Mouse (Mus musculus) CH12.LX (cell line): ENCODE data around the gene Mst1. TPM values are rescaled to one million over a fixed set of nuclear protein-coding genes. Genes with fewer than 3 reads are reported as not detected.

Experiments used
- DNase-seq: peaks from one replicate; pipeline ENCODE4 v3.0.0-alpha.2; 2013; ENCODE audit errors: extremely low read depth
- H3K27ac ChIP-seq: 2 replicates; pipeline ENCODE4 v1.5.1; 2012; ENCODE audit warnings: low read depth, mild to moderate bottlenecking, control low read depth, moderate library complexity; ENCODE audit not compliant: insufficient read depth
- H3K27me3 ChIP-seq: replicated peaks from 2 replicates; pipeline ENCODE3; 2012; ENCODE audit warnings: inconsistent platforms
- H3K36me3 ChIP-seq, 2 experiments: replicated peaks in 1 of 2; 2 replicates each; pipeline versions ENCODE3 to v1.6.1; 2012; ENCODE audit warnings: inconsistent platforms in 1 of 2, low read length in 1 of 2, mild to moderate bottlenecking in 1 of 2, mixed read lengths in 1 of 2, moderate library complexity in 1 of 2; ENCODE audit not compliant: control insufficient read depth in 1 of 2, insufficient read depth in 1 of 2
- H3K4me1 ChIP-seq, 2 experiments: 2 replicates each; pipeline ENCODE4 v1.6.1; 2012; ENCODE audit warnings: inconsistent platforms in 1 of 2, moderate library complexity in 1 of 2; ENCODE audit not compliant: insufficient read depth in 2 of 2, control insufficient read depth in 1 of 2
- H3K4me2 ChIP-seq: 2 replicates; pipeline ENCODE4 v1.6.1; 2012; ENCODE audit warnings: low read depth, mild to moderate bottlenecking, control low read depth; ENCODE audit not compliant: poor library complexity, insufficient read depth, severe bottlenecking
- H3K4me3 ChIP-seq, 3 experiments: fragments of 150-350 bp in 1 of 3; sonication (generic) in 1 of 3; replicated peaks in 1 of 3; 2 replicates each; pipeline versions ENCODE3 to v1.5.1; 2011 to 2012; ENCODE audit warnings: low read depth in 2 of 3, low read length in 2 of 3, mild to moderate bottlenecking in 2 of 3, moderate library complexity in 2 of 3, control low read depth in 1 of 3, improper control_type of control experiment in 1 of 3, inconsistent platforms in 1 of 3, mixed read lengths in 1 of 3; ENCODE audit not compliant: poor library complexity in 1 of 3
- H3K79me2 ChIP-seq: replicated peaks from 2 replicates; pipeline ENCODE4 v1.6.1; 2012; ENCODE audit warnings: mild to moderate bottlenecking, moderate library complexity; ENCODE audit not compliant: control insufficient read depth, poor library complexity, insufficient read depth, severe bottlenecking; ENCODE audit errors: extremely low read depth
- H3K9ac ChIP-seq: 2 replicates; pipeline ENCODE4 v1.6.1; 2012; ENCODE audit warnings: low read depth, mild to moderate bottlenecking, control low read depth, moderate library complexity; ENCODE audit not compliant: insufficient read depth
- H3K9me3 ChIP-seq: replicated peaks from 2 replicates; pipeline ENCODE3; 2012; ENCODE audit warnings: low read length, inconsistent platforms, mixed read lengths
- CHD1 ChIP-seq: IDR thresholded peaks from 2 replicates; pipeline ENCODE4 v1.6.1; 2012; ENCODE audit warnings: low read depth, low read length, improper control_type of control experiment, inconsistent platforms
- CHD2 ChIP-seq: IDR thresholded peaks from 2 replicates; pipeline ENCODE4 v1.6.1; 2011; ENCODE audit warnings: low read length, improper control_type of control experiment
- CTCF ChIP-seq, 2 experiments: IDR thresholded peaks in 1 of 2; conservative IDR thresholded peaks in 1 of 2; 2 replicates each; pipeline ENCODE4 v1.5.1; 2011 to 2012; ENCODE audit warnings: low read depth in 2 of 2, low read length in 2 of 2, improper control_type of control experiment in 1 of 2, inconsistent platforms in 1 of 2, mild to moderate bottlenecking in 1 of 2, moderate library complexity in 1 of 2
- ELF1 ChIP-seq: IDR thresholded peaks from 2 replicates; pipeline ENCODE4 v1.6.1; 2014; ENCODE audit warnings: low read depth, mild to moderate bottlenecking, inconsistent platforms, low read length, improper control_type of control experiment
- EP300 ChIP-seq: IDR thresholded peaks from 2 replicates; pipeline ENCODE4 v1.6.1; 2011; ENCODE audit warnings: low read length, improper control_type of control experiment
- IRF4 ChIP-seq: IDR thresholded peaks from 2 replicates; pipeline ENCODE4 v1.6.1; 2014; ENCODE audit warnings: low read depth, mild to moderate bottlenecking, inconsistent platforms, low read length, improper control_type of control experiment
- KAT2A ChIP-seq: IDR thresholded peaks from 2 replicates; pipeline ENCODE4 v1.6.1; 2012; ENCODE audit warnings: low read length, improper control_type of control experiment, inconsistent platforms; ENCODE audit not compliant: insufficient replicate concordance
- MAFK ChIP-seq: IDR thresholded peaks from 2 replicates; pipeline ENCODE4 v1.6.1; 2011; ENCODE audit warnings: low read length, improper control_type of control experiment; ENCODE audit not compliant: insufficient replicate concordance
- MAX ChIP-seq: IDR thresholded peaks from 2 replicates; pipeline ENCODE4 v1.6.1; 2011; ENCODE audit warnings: low read length, improper control_type of control experiment
- MAZ ChIP-seq: IDR thresholded peaks from 2 replicates; pipeline ENCODE4 v1.6.1; 2012; ENCODE audit warnings: low read depth, mild to moderate bottlenecking, inconsistent platforms, low read length, improper control_type of control experiment, moderate library complexity
- MEF2A ChIP-seq: IDR thresholded peaks from 2 replicates; pipeline ENCODE4 v1.6.1; 2014; ENCODE audit warnings: low read depth, mild to moderate bottlenecking, inconsistent platforms, low read length, improper control_type of control experiment, borderline replicate concordance
- MXI1 ChIP-seq: IDR thresholded peaks from 2 replicates; pipeline ENCODE4 v1.6.1; 2011; ENCODE audit warnings: mild to moderate bottlenecking, low read depth, low read length, improper control_type of control experiment
- NELFE ChIP-seq: IDR thresholded peaks from 2 replicates; pipeline ENCODE4 v1.6.1; 2011; ENCODE audit warnings: low read depth, low read length, improper control_type of control experiment
- RAD21 ChIP-seq: IDR thresholded peaks from 2 replicates; pipeline ENCODE4 v1.6.1; 2011; ENCODE audit warnings: low read depth, mild to moderate bottlenecking, low read length, improper control_type of control experiment, moderate library complexity
- RCOR1 ChIP-seq: conservative IDR thresholded peaks from 2 replicates; pipeline ENCODE4 v1.6.1; 2012; ENCODE audit warnings: low read depth, mild to moderate bottlenecking, inconsistent platforms, low read length, improper control_type of control experiment
- TBP ChIP-seq: conservative IDR thresholded peaks from 2 replicates; pipeline ENCODE4 v1.6.1; 2011; ENCODE audit warnings: low read depth, low read length, improper control_type of control experiment
- TCF12 ChIP-seq: IDR thresholded peaks from 2 replicates; pipeline ENCODE4 v1.6.1; 2014; ENCODE audit warnings: low read depth, mild to moderate bottlenecking, inconsistent platforms, low read length, improper control_type of control experiment
- UBTF ChIP-seq: IDR thresholded peaks from 2 replicates; pipeline ENCODE4 v1.6.1; 2012; ENCODE audit warnings: low read depth, mild to moderate bottlenecking, inconsistent platforms, low read length, improper control_type of control experiment, moderate library complexity
- USF2 ChIP-seq: conservative IDR thresholded peaks from 2 replicates; pipeline ENCODE4 v1.6.1; 2011; ENCODE audit warnings: low read depth, low read length, improper control_type of control experiment
- ZC3H11A ChIP-seq: IDR thresholded peaks from 2 replicates; pipeline ENCODE4 v1.6.1; 2012; ENCODE audit warnings: low read depth, mild to moderate bottlenecking, inconsistent platforms, low read length, improper control_type of control experiment
- ZKSCAN1 ChIP-seq: IDR thresholded peaks from 2 replicates; pipeline ENCODE4 v1.6.1; 2012; ENCODE audit warnings: low read depth, inconsistent platforms, low read length, improper control_type of control experiment, borderline replicate concordance
- ZMIZ1 ChIP-seq: IDR thresholded peaks from 2 replicates; pipeline ENCODE4 v1.6.1; 2012; ENCODE audit warnings: low read depth, mild to moderate bottlenecking, inconsistent platforms, low read length, improper control_type of control experiment
- ZNF384 ChIP-seq: IDR thresholded peaks from 2 replicates; pipeline ENCODE4 v1.6.1; 2012; ENCODE audit warnings: low read depth, low read length, improper control_type of control experiment, inconsistent platforms
- dilution Hi-C: fragments of 300-500 bp; cut with MboI; formaldehyde crosslinking; loops from 2 replicates; pipeline ENCODE4 v1.14.3; 2020; ENCODE audit warnings: low sequenced_read_pairs; ENCODE audit not compliant: extremely low pct_unique_long_range_greater_than_20kb, extremely low pct_ligation_motif_present
- in situ Hi-C: fragments of 300-500 bp; cut with MboI; formaldehyde crosslinking; loops from 3 replicates; pipeline ENCODE4 v1.14.3; 2019; ENCODE audit warnings: low sequenced_read_pairs, low pct_ligation_motif_present, low pct_unique_long_range_greater_than_20kb, mixed read lengths
- polyA plus RNA-seq: library from polyadenylated mRNA; unstranded; fragments of >175 nt; gene quantifications from 2 replicates; pipeline ENCODE4 v1.2.1, GENCODE M21; 2012; ENCODE audit warnings: low read depth; ENCODE audit not compliant: insufficient read length
- total RNA-seq, 2 experiments: library from RNA; depleted of rRNA; stranded (reverse); fragments of 300-350 nt in 1 of 2; fragments of >200 nt in 1 of 2; gene quantifications; 2 replicates each; pipeline ENCODE4 v1.2.3; 2012 to 2014

Mst1 gene
- total and polyA plus RNA-seq, 3 experiments: 16.9 to 59.6 (median 21.4) TPM

- Histone ChIP-seq H3K79me2 (no peaks in the 10 kb centered on the region), H3K36me3 (peaks cover 94 to 100% of the 10 kb centered on the region in 2 experiments), H3K4me2 (no peak overlapping the region), H3K27ac (no peak overlapping the region), H3K4me1 (peaks cover 0 to 1% of the 10 kb centered on the region in 2 experiments; a peak in 1 of 4 replicates), H3K27me3 (no peaks in the 10 kb centered on the region), H3K9me3 (no peaks in the 10 kb centered on the region), H3K4me3 (no peak overlapping the region), H3K9ac (no peak overlapping the region)
- dilution Hi-C loops (no loop called here), in situ Hi-C loops (loop anchor here (5.0 kb wide), 1 partner anchor 91 kb away; no protein-coding TSS in a partner anchor)
- no peak for TF ChIP-seq USF2
- no peak for TF ChIP-seq MAX
- no peak for DNase-seq
These were observed 21.9 kb upstream of the Mst1 start for GRCm38 (mm10) chr9:108058291-108058690.

DNA sequence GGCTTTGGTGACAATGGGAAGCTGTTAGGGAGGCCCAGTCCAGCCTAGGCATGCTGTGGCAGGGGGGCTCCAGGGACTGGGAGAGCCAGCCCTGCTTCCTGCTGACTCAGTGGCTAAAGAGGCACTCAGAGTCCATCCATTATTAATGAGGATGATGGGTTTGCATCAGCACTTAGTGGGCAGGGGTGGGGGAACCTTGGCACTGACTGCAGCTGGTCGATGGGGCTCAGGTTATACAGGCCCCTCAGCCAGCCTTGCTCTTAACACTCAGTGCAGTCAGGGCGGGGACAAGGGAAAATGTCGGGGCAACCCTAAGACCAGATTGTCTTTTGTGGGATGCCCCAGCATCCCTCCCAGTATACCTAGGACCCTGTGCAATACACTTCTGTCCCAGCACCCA lies 18.1 kb upstream of the Mst1 start:
- DNase-seq: no peak
- in situ Hi-C loops (no loop called here), dilution Hi-C loops (no loop called here)
- TF ChIP-seq RCOR1: no peak
- no peak for TF ChIP-seq MEF2A
- TF ChIP-seq IRF4: no peak
- no peak for TF ChIP-seq ELF1
- TF ChIP-seq MAZ: no peak
- TF ChIP-seq CTCF (conservative IDR thresholded peaks at IDR 0.05 in 1 of 2, IDR thresholded peaks at IDR 0.05 in 1 of 2; ENCODE audit: low read depth in 2 of 2, low read length in 2 of 2): no peak
- TF ChIP-seq TBP: no peak
- TF ChIP-seq RAD21: no peak
- no peak for TF ChIP-seq CHD2
- TF ChIP-seq ZKSCAN1: no peak
- Histone ChIP-seq H3K4me3 (no peak overlapping the region), H3K36me3 (peaks cover 91 to 99% of the 10 kb centered on the region in 2 experiments), H3K79me2 (no peaks in the 10 kb centered on the region), H3K9me3 (no peaks in the 10 kb centered on the region), H3K27ac (no peak overlapping the region), H3K4me1 (no peaks in the 10 kb centered on the region), H3K4me2 (no peak overlapping the region), H3K9ac (no peak overlapping the region), H3K27me3 (no peaks in the 10 kb centered on the region)

DNA sequence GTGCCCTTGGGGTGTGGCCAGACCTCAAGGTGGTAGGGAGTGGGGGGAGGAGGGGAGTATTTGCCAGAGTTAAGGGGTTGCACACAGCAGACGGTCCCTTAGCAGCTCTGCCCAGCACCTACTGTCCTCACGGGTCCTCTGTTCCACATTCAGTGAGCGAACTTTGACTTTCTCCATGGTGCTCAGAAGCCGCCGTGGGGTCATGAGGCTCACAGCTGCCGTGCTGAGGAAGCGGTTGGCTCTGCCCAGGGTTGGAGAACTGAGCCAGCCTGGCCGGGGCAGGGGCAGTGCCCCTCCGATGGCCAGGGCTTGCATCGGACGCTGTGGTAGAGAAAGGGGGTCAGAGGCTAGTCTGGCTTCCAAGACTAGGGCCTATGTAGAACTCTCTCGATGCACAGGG lies 16.9 kb upstream of the Mst1 start:
- H3K36me3 ChIP-seq: peaks cover 89 to 99% of the 10 kb centered on the region in 2 experiments
- no peak overlapping the region for H3K4me3 ChIP-seq
- H3K4me2 ChIP-seq: no peak overlapping the region
- H3K27me3 ChIP-seq: no peaks in the 10 kb centered on the region
- H3K79me2 ChIP-seq: no peaks in the 10 kb centered on the region
- TF ChIP-seq CHD2 (no peak), ELF1 (no peak), UBTF (no peak), ZNF384 (no peak), ZKSCAN1 (no peak), CHD1 (no peak), RCOR1 (no peak), MAFK (no peak), TCF12 (no peak), MXI1 (no peak), IRF4 (no peak), ZMIZ1 (no peak), CTCF (conservative IDR thresholded peaks at IDR 0.05 in 1 of 2, IDR thresholded peaks at IDR 0.05 in 1 of 2; ENCODE audit: low read depth in 2 of 2, low read length in 2 of 2) (no peak), ZC3H11A (no peak), EP300 (no peak), KAT2A (no peak), USF2 (no peak), NELFE (no peak)
- DNase-seq: no peak
- H3K9ac ChIP-seq: no peak overlapping the region
- in situ Hi-C loops: no loop called here
- no peaks in the 10 kb centered on the region for H3K4me1 ChIP-seq
- no peaks in the 10 kb centered on the region for H3K9me3 ChIP-seq
- no peak overlapping the region for H3K27ac ChIP-seq
- dilution Hi-C loops: no loop called here
